Mouse (Mus musculus) splenic B cell, adult 2 months (primary cell): ENCODE results near the gene Eva1a.

Source experiments
- DNase-seq: peaks from one replicate; pipeline ENCODE4 v3.0.0-alpha.2; 2011; ENCODE audit warnings: low read depth, low spot score
- H3K27me3 ChIP-seq: 2 replicates; pipeline ENCODE4 v1.6.1; 2012; ENCODE audit warnings: mild to moderate bottlenecking, low read length, moderate library complexity, mixed read lengths; ENCODE audit not compliant: control insufficient read depth, poor library complexity, insufficient read depth, severe bottlenecking
- H3K36me3 ChIP-seq: 2 replicates; pipeline ENCODE4 v1.6.1; 2012; ENCODE audit warnings: mild to moderate bottlenecking, low read length, moderate library complexity, mixed read lengths; ENCODE audit not compliant: control insufficient read depth, poor library complexity, insufficient read depth, severe bottlenecking

Eva1a gene

GRCm38 (mm10) chr6:82085313-82085908, 44.6 kb downstream of the Eva1a start:
- no peaks in the 10 kb centered on the region for H3K27me3 ChIP-seq
- DNase-seq: no peak
- no peaks in the 10 kb centered on the region for H3K36me3 ChIP-seq

GRCm38 (mm10) chr6:82088133-82088532, 47.3 kb downstream of the Eva1a start:
- no peaks in the 10 kb centered on the region for H3K27me3 ChIP-seq
- DNase-seq: no peak
- no peaks in the 10 kb centered on the region for H3K36me3 ChIP-seq

- no peaks in the 10 kb centered on the region for H3K27me3 ChIP-seq
- no peaks in the 10 kb centered on the region for H3K36me3 ChIP-seq
- DNase-seq: no peak
Measured at GRCm38 (mm10) chr6:82091773-82092172, 50.9 kb downstream of the Eva1a start.

GRCm38 (mm10) chr6:82097705-82098104, 56.9 kb downstream of the Eva1a start:
- Histone ChIP-seq H3K36me3 (no peaks in the 10 kb centered on the region), H3K27me3 (no peaks in the 10 kb centered on the region)
- DNase-seq: no peak

GRCm38 (mm10) chr6:82098456-82098855, 57.6 kb downstream of the Eva1a start:
- Histone ChIP-seq H3K36me3 (no peaks in the 10 kb centered on the region), H3K27me3 (no peaks in the 10 kb centered on the region)
- no peak for DNase-seq

GRCm38 (mm10) chr6:82110473-82110872, 69.6 kb downstream of the Eva1a start:
- H3K27me3 ChIP-seq: no peaks in the 10 kb centered on the region
- H3K36me3 ChIP-seq: no peaks in the 10 kb centered on the region
- DNase-seq: no peak

- H3K27me3 ChIP-seq: no peaks in the 10 kb centered on the region
- H3K36me3 ChIP-seq: no peaks in the 10 kb centered on the region
- no peak for DNase-seq
Measured at GRCm38 (mm10) chr6:82111111-82111510, 70.3 kb downstream of the Eva1a start.

- Histone ChIP-seq H3K27me3 (no peaks in the 10 kb centered on the region), H3K36me3 (no peaks in the 10 kb centered on the region)
- no peak for DNase-seq
Measured at GRCm38 (mm10) chr6:82111540-82111939, 70.7 kb downstream of the Eva1a start.

GRCm38 (mm10) chr6:82112127-82113090, 71.6 kb downstream of the Eva1a start:
- Histone ChIP-seq H3K36me3 (no peaks in the 10 kb centered on the region), H3K27me3 (no peaks in the 10 kb centered on the region)
- no peak for DNase-seq

- no peaks in the 10 kb centered on the region for H3K36me3 ChIP-seq
- H3K27me3 ChIP-seq: no peaks in the 10 kb centered on the region
- DNase-seq: no peak
Measured at GRCm38 (mm10) chr6:82115335-82115965, 74.6 kb downstream of the Eva1a start.

GRCm38 (mm10) chr6:82116176-82116575, 75.3 kb downstream of the Eva1a start:
- no peak for DNase-seq
- Histone ChIP-seq H3K27me3 (no peaks in the 10 kb centered on the region), H3K36me3 (no peaks in the 10 kb centered on the region)

- no peaks in the 10 kb centered on the region for H3K36me3 ChIP-seq
- no peak for DNase-seq
- no peaks in the 10 kb centered on the region for H3K27me3 ChIP-seq
Measured at GRCm38 (mm10) chr6:82117871-82118270, 77.0 kb downstream of the Eva1a start.

- H3K36me3 ChIP-seq: no peaks in the 10 kb centered on the region
- no peaks in the 10 kb centered on the region for H3K27me3 ChIP-seq
- DNase-seq: no peak
Measured at GRCm38 (mm10) chr6:82119322-82120162, 78.7 kb downstream of the Eva1a start.

- Histone ChIP-seq H3K27me3 (no peaks in the 10 kb centered on the region), H3K36me3 (no peaks in the 10 kb centered on the region)
- DNase-seq: no peak
Measured at GRCm38 (mm10) chr6:82125134-82125533, 84.3 kb downstream of the Eva1a start.
